In genomic region chr2:166995021-166995795, GRCm38 (mm10) we compare ENCODE assay signal across 8 mouse cellular contexts. TPM values are rescaled to one million over a fixed set of nuclear protein-coding genes. Genes with fewer than 3 reads are reported as not detected.
A peak's percentile ranks its signal among the peaks of the same experiment; 100 is the strongest.
DNase-seq lines count a peak whose midpoint lies in the region; ATAC-seq lines count a peak whose summit lies in the region.

No protein-coding gene starts in this region.

- H3K4me1 ChIP-seq in heart, embryonic 14.5 days (ENCODE audit: control insufficient read depth in 2 of 2, insufficient read depth in 2 of 2, low read length in 2 of 2): peaks cover 7 to 46% of the 10 kb centered on the region in 2 experiments
- peaks cover 38% of the 10 kb centered on the region for H3K4me1 ChIP-seq in midbrain, embryonic 12.5 days
- H3K4me1 ChIP-seq in stomach, embryonic 16.5 days (ENCODE audit: control insufficient read depth, insufficient read depth, low read length): peaks cover 25% of the 10 kb centered on the region

- no peaks in the 10 kb centered on the region for H3K9me3 ChIP-seq in heart, embryonic 14.5 days (ENCODE audit: control insufficient read depth, low read length)
- H3K9me3 ChIP-seq in midbrain, embryonic 12.5 days: no peaks in the 10 kb centered on the region
- no peaks in the 10 kb centered on the region for H3K9me3 ChIP-seq in stomach, embryonic 16.5 days (replicated peaks; ENCODE audit: control insufficient read depth, low read length)

- no peak for ATAC-seq in heart, embryonic 14.5 days (ENCODE audit: insufficient number of reproducible peaks, insufficient read depth, low FRiP score, low read depth)
- ATAC-seq in midbrain, embryonic 12.5 days (ENCODE audit: low FRiP score, low read depth): peak; percentile 9
- peak; percentile 8; the same call in 1 of the 2 replicates for ATAC-seq in stomach, embryonic 16.5 days (ENCODE audit: insufficient read depth, low FRiP score)

- peak overlapping the region; percentile 95 for H3K9ac ChIP-seq in heart, embryonic 14.5 days (ENCODE audit: low read length)
- H3K9ac ChIP-seq in midbrain, embryonic 12.5 days (replicated peaks): peak overlapping the region; percentile 99
- H3K9ac ChIP-seq in stomach, embryonic 16.5 days (ENCODE audit: low read length): peak overlapping the region; percentile 100

- peak overlapping the region; percentile 93 to 100 for H3K4me3 ChIP-seq in heart, embryonic 14.5 days (ENCODE audit: control insufficient read depth in 1 of 2, insufficient read depth in 1 of 2, low read depth in 1 of 2, low read length in 2 of 2)
- H3K4me3 ChIP-seq in midbrain, embryonic 12.5 days: peak overlapping the region; percentile 99
- peak overlapping the region; percentile 91 for H3K4me3 ChIP-seq in stomach, embryonic 16.5 days (replicated peaks; ENCODE audit: low read length)

- peak overlapping the region; percentile 86 for H3K4me2 ChIP-seq in heart, embryonic 14.5 days (ENCODE audit: low read length)
- peak overlapping the region; percentile 94 for H3K4me2 ChIP-seq in midbrain, embryonic 12.5 days (replicated peaks)
- H3K4me2 ChIP-seq in stomach, embryonic 16.5 days (ENCODE audit: low read depth, low read length): peak overlapping the region; percentile 93

- H3K27ac ChIP-seq in heart, embryonic 14.5 days (replicated peaks in 1 of 2; ENCODE audit: control insufficient read depth in 1 of 2, insufficient read depth in 1 of 2, low read depth in 2 of 2, low read length in 2 of 2): peak overlapping the region; percentile 97 to 98
- H3K27ac ChIP-seq in midbrain, embryonic 12.5 days (replicated peaks): peak overlapping the region; percentile 98
- H3K27ac ChIP-seq in stomach, embryonic 16.5 days (ENCODE audit: low read length): peak overlapping the region; percentile 97

- WGBS in heart, embryonic 14.5 days: 2% methylated on average over 28 of the region's 28 CpGs
- whole genome bisulfite sequencing in midbrain, embryonic 12.5 days: 6% methylated on average over 28 of the region's 28 CpGs
- WGBS in stomach, embryonic 16.5 days: 2% methylated on average over 25 of the region's 28 CpGs

- H3K36me3 ChIP-seq in heart, embryonic 14.5 days (ENCODE audit: control insufficient read depth, insufficient read depth, low read length): no peaks in the 10 kb centered on the region
- H3K36me3 ChIP-seq in midbrain, embryonic 12.5 days: no peaks in the 10 kb centered on the region
- no peaks in the 10 kb centered on the region for H3K36me3 ChIP-seq in stomach, embryonic 16.5 days (ENCODE audit: control insufficient read depth, insufficient read depth, low read length)

- peak; percentile 23 for DNase-seq in layer of hippocampus, adult 11-12 months (ENCODE audit: low spot score)
- no peak for DNase-seq in layer of hippocampus, adult 9-10 months (ENCODE audit: low spot score)
- DNase-seq in ZHBTc4 (ENCODE audit: low read depth, low spot score): peak; percentile 28
- peak; percentile 30 for DNase-seq in embryo, embryonic 10.5 days (ENCODE audit: low spot score)
- DNase-seq in kidney, postnatal 4 days: peak; percentile 34 to 52

- no peaks in the 10 kb centered on the region for H3K27me3 ChIP-seq in heart, embryonic 14.5 days (ENCODE audit: control insufficient read depth, insufficient read depth, low read length)
- no peaks in the 10 kb centered on the region for H3K27me3 ChIP-seq in midbrain, embryonic 12.5 days
- H3K27me3 ChIP-seq in stomach, embryonic 16.5 days (ENCODE audit: control insufficient read depth, insufficient read depth, low read length): no peaks in the 10 kb centered on the region

RNA-seq across cellular contexts. Expression of gene Stau1, which starts 0.9 kb away (rescaled TPM):
- polyA plus RNA-seq in heart, embryonic 14.5 days (2014; fragmentation: Nextera tagmentation; extraction: Ambion mirVana): 53.4 and 53.6 TPM in 2 replicates
- polyA plus RNA-seq in midbrain, embryonic 12.5 days (2016; fragmentation: Nextera tagmentation; extraction: Ambion mirVana): 123 TPM in 2 replicates
- 76.1 and 83.3 TPM in 2 replicates for polyA plus RNA-seq in stomach, embryonic 16.5 days (2015; fragmentation: Nextera tagmentation; extraction: Ambion mirVana)

RNA-seq across cellular contexts. Expression of gene Ddx27, which starts 19.8 kb away (rescaled TPM):
- 22.2 and 23.0 TPM in 2 replicates for polyA plus RNA-seq in heart, embryonic 14.5 days (2014; fragmentation: Nextera tagmentation; extraction: Ambion mirVana)
- polyA plus RNA-seq in midbrain, embryonic 12.5 days (2016; fragmentation: Nextera tagmentation; extraction: Ambion mirVana): 50.2 and 51.8 TPM in 2 replicates
- polyA plus RNA-seq in stomach, embryonic 16.5 days (2015; fragmentation: Nextera tagmentation; extraction: Ambion mirVana): 45.8 and 46.0 TPM in 2 replicates
